Comparison of ENCODE assay signal across 24 mouse cellular contexts in genomic region chr12:110489946-110490701, GRCm38 (mm10). TPM values are rescaled to one million over a fixed set of nuclear protein-coding genes. Genes with fewer than 3 reads are reported as not detected.
DNase-seq lines count a peak whose midpoint lies in the region; ATAC-seq and TF ChIP-seq lines count a peak whose summit lies in the region.
"Had no signal": no experiment of that assay in that cellular context is flagged by ENCODE, and none has a peak within 500 bp of the region (broad histone marks: within the 10 kb centered on the region; RNA-seq: fewer than 3 reads in every experiment).

No protein-coding gene starts in this region.

- 91% methylated on average over 12 of the region's 12 CpGs for WGBS in heart, embryonic 12.5 days

- in situ Hi-C loops in ES-E14 (cut with MboI; ENCODE audit: low sequenced_read_pairs in 2 of 2, unreplicated experiment in 2 of 2), result no loop called here

- no peak for DNase-seq in heart, postnatal 4 days
- DNase-seq in layer of hippocampus, adult 2 months (ENCODE audit: low spot score in 2 of 2), result no peak
- DNase-seq in layer of hippocampus, postnatal 25 days (ENCODE audit: extremely low spot score in 1 of 2, low spot score in 1 of 2), result no peak
- peak; percentile 91 for DNase-seq in ES-E14 (ENCODE audit: low read depth, low spot score)
- DNase-seq in neural tube, embryonic 10.5 days (ENCODE audit: extremely low spot score, low spot score), result no peak
- DNase-seq in retina, postnatal 1 day, result no peak
- DNase-seq: adrenal gland, postnatal 10 days; cerebellum, adult 11 months; cerebellum, postnatal 10 days; gastrocnemius, postnatal 14 days; layer of hippocampus, postnatal 36 days; lung, postnatal 10 days; right cerebral cortex, postnatal 25 days; thymus, adult 2 months had no signal

- no peak for ATAC-seq in heart, embryonic 12.5 days (ENCODE audit: insufficient number of reproducible peaks, low FRiP score)
- ATAC-seq: forebrain, embryonic 14.5 days; inflammation-experienced regulatory T-cells, adult 6 months; midbrain, embryonic 15.5 days had no signal

- peaks cover 22% of the 10 kb centered on the region for H3K36me3 ChIP-seq in heart, embryonic 12.5 days
- peaks cover 5% of the 10 kb centered on the region; the same call in 1 of the 2 replicates for H3K36me3 ChIP-seq in ES-E14 (ENCODE audit: control insufficient read depth, insufficient read depth, low read length, poor library complexity, severe bottlenecking)
- H3K36me3 ChIP-seq: midbrain, embryonic 15.5 days; stomach, embryonic 15.5 days had no signal

- H3K4me1 ChIP-seq in heart, embryonic 12.5 days (replicated peaks), result peaks cover 55% of the 10 kb centered on the region
- peaks cover 2 to 10% of the 10 kb centered on the region in 2 experiments; a peak in 2 of 4 replicates for H3K4me1 ChIP-seq in ES-E14 (ENCODE audit: control insufficient read depth in 2 of 2, insufficient read depth in 2 of 2, low read length in 2 of 2, poor library complexity in 1 of 2)

- no peaks in the 10 kb centered on the region for H3K27me3 ChIP-seq in heart, embryonic 12.5 days (replicated peaks)
- H3K27me3 ChIP-seq: embryonic facial prominence, embryonic 12.5 days; megakaryocyte, embryonic 14.5 days; midbrain, embryonic 15.5 days; stomach, embryonic 15.5 days had no signal

- H3K4me2 ChIP-seq in heart, embryonic 12.5 days, result peak overlapping the region; percentile 9; the same call in 1 of the 2 replicates
- H3K4me2 ChIP-seq: embryonic facial prominence, embryonic 12.5 days; midbrain, embryonic 15.5 days; stomach, embryonic 15.5 days had no signal

- no peak overlapping the region for H3K27ac ChIP-seq in heart, embryonic 12.5 days (ENCODE audit: poor library complexity, severe bottlenecking)
- no peak overlapping the region for H3K27ac ChIP-seq in layer of hippocampus, adult 2 months
- H3K27ac ChIP-seq in ES-E14 (ENCODE audit: insufficient read depth, low read depth, low read length, poor library complexity, severe bottlenecking), result no peak overlapping the region
- H3K27ac ChIP-seq: embryonic facial prominence, embryonic 12.5 days; hindbrain, embryonic 10.5 days; midbrain, embryonic 15.5 days; stomach, embryonic 15.5 days had no signal

- H3K4me3 ChIP-seq in heart, embryonic 12.5 days, result no peak overlapping the region
- H3K4me3 ChIP-seq in layer of hippocampus, adult 2 months, result no peak overlapping the region
- peak overlapping the region; percentile 30 to 39; a peak in 2 of 4 replicates for H3K4me3 ChIP-seq in ES-E14 (ENCODE audit: insufficient read depth in 1 of 2, low read depth in 1 of 2, low read length in 2 of 2, poor library complexity in 1 of 2, severe bottlenecking in 1 of 2)
- H3K4me3 ChIP-seq: embryonic facial prominence, embryonic 12.5 days; erythroblast, embryonic 14.5 days; hindbrain, embryonic 10.5 days; midbrain, embryonic 15.5 days; myocyte; stomach, embryonic 15.5 days had no signal

- peaks cover 3% of the 10 kb centered on the region; the same call in 1 of the 2 replicates for H3K9me3 ChIP-seq in heart, embryonic 12.5 days (replicated peaks)
- H3K9me3 ChIP-seq in ES-E14 (ENCODE audit: control insufficient read depth, insufficient read depth, low read depth, low read length), result no peaks in the 10 kb centered on the region
- H3K9me3 ChIP-seq: embryonic facial prominence, embryonic 12.5 days; hindbrain, embryonic 10.5 days; midbrain, embryonic 15.5 days; stomach, embryonic 15.5 days had no signal

- TF ChIP-seq CTCF in layer of hippocampus, adult 2 months (conservative IDR thresholded peaks at IDR 0.05), result peak; percentile 29

- H3K9ac ChIP-seq in heart, embryonic 12.5 days, result no peak overlapping the region
- no peak overlapping the region for H3K9ac ChIP-seq in ES-E14 (ENCODE audit: insufficient read depth, low read depth, low read length, poor library complexity, severe bottlenecking)
- H3K9ac ChIP-seq: embryonic facial prominence, embryonic 12.5 days; midbrain, embryonic 15.5 days; stomach, embryonic 15.5 days had no signal

TF ChIP-seq in ES-E14, 5 proteins besides CTCF, POLR2A, EP300 and RAD21:
- TF ChIP-seq ZC3H11A (IDR thresholded peaks at IDR 0.05; ENCODE audit: borderline replicate concordance, low read depth, low read length), result peak; percentile 51; the same call in 1 of the 2 replicates
- TF ChIP-seq ZNF384 (IDR thresholded peaks at IDR 0.05; ENCODE audit: low read depth, low read length), result peak; percentile 41
- TF ChIP-seq MAFK (IDR thresholded peaks at IDR 0.05; ENCODE audit: insufficient read depth, low read depth, low read length), result no peak
TF ChIP-seq in ES-E14: peak in this region for 2.

RNA-seq across cellular contexts. Expression of gene Ppp2r5c, which starts 43.2 kb away (rescaled TPM):
- polyA plus RNA-seq in heart, embryonic 12.5 days (2016; fragmentation: Nextera tagmentation; extraction: Ambion mirVana), result 142 and 147 TPM in 2 replicates
- total RNA-seq in heart, postnatal 4 days (2021), result 100 to 1,000 TPM; 126 to 128 TPM
- 100 to 1,000 TPM; 243 to 252 TPM for total RNA-seq in layer of hippocampus, adult 2 months (2021)
- 100 to 1,000 TPM; 242 to 246 TPM for total RNA-seq in layer of hippocampus, postnatal 25 days (2021)
- 62.1 and 83.4 TPM in 2 replicates for total RNA-seq in ES-E14 (2012; rRNA removed)

Comparison
In these comparisons a context has a peak if more than half of its experiments do, and no peak if none do; other contexts are left out.
1. H3K4me3 ChIP-seq: peak in ES-E14 (2 of 2); none in heart, embryonic 12.5 days (single experiment) and layer of hippocampus, adult 2 months (single experiment).